ENCODE assay signal across 9 mouse cellular contexts in the genomic region with DNA sequence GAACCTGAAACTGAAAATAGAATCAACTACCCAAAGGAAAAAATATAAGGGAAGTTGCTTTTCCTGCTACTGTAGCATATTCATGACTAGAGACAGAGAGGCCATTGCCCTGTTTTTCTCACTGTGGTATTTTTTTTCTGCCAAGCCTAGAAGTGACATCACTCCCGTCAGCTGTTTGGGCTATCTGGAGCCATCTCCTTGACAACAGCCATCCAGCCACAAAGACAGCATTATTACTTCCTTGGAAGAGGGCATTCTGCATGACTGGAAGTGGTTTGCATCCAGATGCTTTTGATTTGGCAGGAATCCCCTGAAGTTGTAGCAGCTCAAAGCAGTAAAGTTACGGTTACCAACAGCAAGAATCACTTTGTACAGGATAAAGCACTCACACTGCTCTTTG. TPM values are rescaled to one million over a fixed set of nuclear protein-coding genes. Genes with fewer than 3 reads are reported as not detected.
DNase-seq lines count a peak whose midpoint lies in the region; ATAC-seq and TF ChIP-seq lines count a peak whose summit lies in the region.
"Had no signal": no experiment of that assay in that cellular context is flagged by ENCODE, and none has a peak within 500 bp of the region (broad histone marks: within the 10 kb centered on the region; RNA-seq: fewer than 3 reads in every experiment).

No protein-coding gene starts in this region.

- no peaks in the 10 kb centered on the region for H3K36me3 ChIP-seq in myocyte (ENCODE audit: control insufficient read depth, insufficient read depth)
- H3K36me3 ChIP-seq in liver, postnatal 0 days (replicated peaks; ENCODE audit: insufficient read depth, low read length) = no peaks in the 10 kb centered on the region
- H3K36me3 ChIP-seq: limb, embryonic 13.5 days had no signal

- peak; percentile 9 to 24 for DNase-seq in heart, adult 9 months (ENCODE audit: low spot score in 2 of 2)
- no peak for DNase-seq in heart, adult 8-10 months (ENCODE audit: low spot score)
- peak; percentile 91 for DNase-seq in Muller cell, postnatal 12 days (ENCODE audit: inconsistent ontology term)
- no peak for DNase-seq in lung, postnatal 4 days
- DNase-seq in liver, postnatal 0 days = no peak
- no peak for DNase-seq in gastrocnemius, adult 8-10 months (ENCODE audit: low spot score in 2 of 2)

- no peak overlapping the region for H3K4me3 ChIP-seq in myocyte
- H3K4me3 ChIP-seq in liver, postnatal 0 days (ENCODE audit: low read depth, low read length) = no peak overlapping the region
- H3K4me3 ChIP-seq: limb, embryonic 13.5 days had no signal

- TF ChIP-seq EP300 in liver, postnatal 0 days (IDR thresholded peaks at IDR 0.05; ENCODE audit: low read depth) = no peak

- ATAC-seq in granulocyte monocyte progenitor cell, adult 5-6 weeks (replicated peaks; ENCODE audit: poor library complexity, severe bottlenecking) = 0 out of 2 replicates have a peak, but pooled peaks have one; percentile 2
- no peak for ATAC-seq in liver, postnatal 0 days

- WGBS in liver, postnatal 0 days (ENCODE audit: insufficient replicate concordance) = 57% methylated on average over 2 of the region's 2 CpGs

- TF ChIP-seq POLR2A in myocyte (IDR thresholded peaks at IDR 0.05; ENCODE audit: insufficient read length, low read depth) = no peak

- H3ac ChIP-seq in myocyte (ENCODE audit: control insufficient read depth, insufficient read length) = no peak overlapping the region

- no peak for TF ChIP-seq CTCF in liver, postnatal 0 days (IDR thresholded peaks at IDR 0.05; ENCODE audit: low read depth)

- peaks cover 3% of the 10 kb centered on the region; the same call in 1 of the 2 replicates for H3K4me1 ChIP-seq in liver, postnatal 0 days (ENCODE audit: insufficient read depth)

- no peaks in the 10 kb centered on the region for H3K27me3 ChIP-seq in myocyte (ENCODE audit: control insufficient read depth, insufficient read depth, insufficient read length)
- H3K27me3 ChIP-seq in liver, postnatal 0 days (ENCODE audit: insufficient read depth, low read length) = no peaks in the 10 kb centered on the region
- H3K27me3 ChIP-seq: limb, embryonic 13.5 days had no signal

- H3K27ac ChIP-seq in liver, postnatal 0 days (ENCODE audit: low read depth) = no peak overlapping the region
- H3K27ac ChIP-seq: limb, embryonic 13.5 days had no signal

- no peak overlapping the region for H3K9ac ChIP-seq in liver, postnatal 0 days (replicated peaks)
- H3K9ac ChIP-seq: limb, embryonic 13.5 days had no signal

- H3K79me2 ChIP-seq in myocyte (ENCODE audit: control insufficient read depth, insufficient read depth) = peaks cover 24% of the 10 kb centered on the region

- H3K4me2 ChIP-seq in myocyte (ENCODE audit: low read depth) = peak overlapping the region; percentile 63
- no peak overlapping the region for H3K4me2 ChIP-seq in liver, postnatal 0 days (ENCODE audit: low read depth, low read length)
- H3K4me2 ChIP-seq: limb, embryonic 13.5 days had no signal

- H3K9me3 ChIP-seq in liver, postnatal 0 days (ENCODE audit: low read length) = no peaks in the 10 kb centered on the region
- H3K9me3 ChIP-seq: limb, embryonic 13.5 days had no signal

TF ChIP-seq in myocyte, 11 proteins besides CTCF, POLR2A, EP300 and RAD21:
- TF ChIP-seq SRF (IDR thresholded peaks at IDR 0.05; ENCODE audit: control insufficient read depth, insufficient read length, low read depth) (no peak), E2F4 (IDR thresholded peaks at IDR 0.05; ENCODE audit: insufficient read depth) (no peak), REST (IDR thresholded peaks at IDR 0.05; ENCODE audit: insufficient read depth, insufficient read length) (no peak), TCF3 (IDR thresholded peaks at IDR 0.05; ENCODE audit: insufficient read length, low read depth) (no peak), CEBPB (IDR thresholded peaks at IDR 0.05; ENCODE audit: insufficient read depth, poor library complexity, severe bottlenecking) (no peak), MYOG (IDR thresholded peaks at IDR 0.05; ENCODE audit: control insufficient read depth in 1 of 3, insufficient read depth in 1 of 3, insufficient read length in 2 of 3, low read depth in 2 of 3) (peak in 2 of 3 experiments; percentile 31 to 41), MYOD1 (IDR thresholded peaks at IDR 0.05; ENCODE audit: control insufficient read depth in 1 of 3, insufficient read length in 2 of 3, low read depth in 2 of 3) (peak; percentile 56 to 74 (median 62)), MAX (IDR thresholded peaks at IDR 0.05; ENCODE audit: low read depth) (no peak), USF1 (IDR thresholded peaks at IDR 0.05; ENCODE audit: low read depth) (no peak)

RNA-seq across cellular contexts. Expression of a gene that starts 1.9 kb away (rescaled TPM):
- 1 to 10 TPM; 4.4 to 5.5 (median 5.0) TPM for total RNA-seq in heart, adult 8-10 months (2022)
- total RNA-seq in granulocyte monocyte progenitor cell, adult 5-6 weeks (2014; fragmentation: Nextera tagmentation) = 9.8 and 14.9 TPM in 2 replicates
- 25.8 and 27.2 TPM in 2 replicates for total RNA-seq in granulocyte monocyte progenitor cell, adult 5-6 weeks (2017)
- 13.8 TPM for polyA plus RNA-seq in myocyte (2012; fragmentation: generic; extraction: Trizol)
- 3.3 and 3.4 TPM in 2 replicates for polyA plus RNA-seq in liver, postnatal 0 days (2015; fragmentation: Nextera tagmentation; extraction: Ambion mirVana)
- 1 to 10 TPM; 7.0 to 8.9 (median 7.8) TPM for total RNA-seq in gastrocnemius, adult 8-10 months (2022)

Comparison
In these comparisons a context has a peak if more than half of its experiments do, and no peak if none do; other contexts are left out.
1. DNase-seq: peak in heart, adult 9 months (2 of 2) and Muller cell, postnatal 12 days (single experiment); none in heart, adult 8-10 months (single experiment), lung, postnatal 4 days (0 of 2), liver, postnatal 0 days (single experiment) and gastrocnemius, adult 8-10 months (0 of 2).